Mouse (Mus musculus): Measurements from ENCODE around the gene Herc3.
"Not testable (repeated sequence)": the region's sequence is repeated elsewhere in the genome, so short reads cannot be mapped to it uniquely, and the experiment has no call there.

Herc3 gene

GRCm38 (mm10) chr6:58831232-58832009 is at the start of gene Herc3:
TSS of gene Herc3 (plus strand) at chr6:58831465.
- DNase-seq: peak; percentile 91

GRCm38 (mm10) chr6:58801394-58801793 is 29.9 kb upstream of the Herc3 start:
- no peak for DNase-seq

GRCm38 (mm10) chr6:58814381-58814780 is 16.9 kb upstream of the Herc3 start:
- no peak for DNase-seq

GRCm38 (mm10) chr6:58817037-58817436 is 14.2 kb upstream of the Herc3 start:
- DNase-seq: not testable (repeated sequence)

- DNase-seq: no peak
Measured at GRCm38 (mm10) chr6:58825619-58826018, 5.6 kb upstream of the Herc3 start.

- DNase-seq: no peak
Measured at GRCm38 (mm10) chr6:58826089-58826488, 5.2 kb upstream of the Herc3 start.

- no peak for DNase-seq
Measured at GRCm38 (mm10) chr6:58828582-58828981, 2.7 kb upstream of the Herc3 start.

GRCm38 (mm10) chr6:58830840-58831231 is 429 bp upstream of the Herc3 start:
- peak; percentile 14 for DNase-seq

GRCm38 (mm10) chr6:58832591-58833018 is 1.3 kb downstream of the Herc3 start:
- DNase-seq: peak; percentile 46

- DNase-seq: no peak
Measured at GRCm38 (mm10) chr6:58834470-58834869, 3.2 kb downstream of the Herc3 start.

- DNase-seq: no peak
Measured at GRCm38 (mm10) chr6:58835591-58835990, 4.3 kb downstream of the Herc3 start.

GRCm38 (mm10) chr6:58836476-58836875 is 5.2 kb downstream of the Herc3 start:
- DNase-seq: no peak

GRCm38 (mm10) chr6:58837917-58838316 is 6.7 kb downstream of the Herc3 start:
- no peak for DNase-seq

- DNase-seq: no peak
Measured at GRCm38 (mm10) chr6:58841208-58841607, 9.9 kb downstream of the Herc3 start.

- no peak for DNase-seq
Measured at GRCm38 (mm10) chr6:58842186-58842585, 10.9 kb downstream of the Herc3 start.

- peak; percentile 64 for DNase-seq
Measured at GRCm38 (mm10) chr6:58843580-58843979, 12.3 kb downstream of the Herc3 start.

GRCm38 (mm10) chr6:58844188-58844822 is 13.0 kb downstream of the Herc3 start:
- DNase-seq: peak; percentile 71

GRCm38 (mm10) chr6:58846850-58847692 is 15.8 kb downstream of the Herc3 start:
- DNase-seq: no peak

GRCm38 (mm10) chr6:58847836-58848235 is 16.6 kb downstream of the Herc3 start:
- DNase-seq: no peak

GRCm38 (mm10) chr6:58849356-58849755 is 18.1 kb downstream of the Herc3 start:
- DNase-seq: no peak

GRCm38 (mm10) chr6:58855676-58856367 is 24.6 kb downstream of the Herc3 start:
- DNase-seq: no peak

GRCm38 (mm10) chr6:58856494-58856893 is 25.2 kb downstream of the Herc3 start:
- no peak for DNase-seq

- DNase-seq: no peak
Measured at GRCm38 (mm10) chr6:58859517-58859916, 28.3 kb downstream of the Herc3 start.
